Mouse (Mus musculus) liver, adult 2 months (tissue): ENCODE results near the gene Gpha2. TPM values are rescaled to one million over a fixed set of nuclear protein-coding genes. Genes with fewer than 3 reads are reported as not detected.

ENCODE experiments used
- DNase-seq: peaks from one replicate; pipeline ENCODE4 v3.0.0-alpha.2; 2011; ENCODE audit warnings: low read depth, low spot score; ENCODE audit errors: extremely low read depth
- H3K27ac ChIP-seq: fragments of 200-500 bp; replicated peaks from 2 replicates; pipeline ENCODE4 v1.5.1; 2012; ENCODE audit warnings: low read depth, mild to moderate bottlenecking, control low read depth, inconsistent platforms, low read length; ENCODE audit not compliant: insufficient read depth
- H3K27me3 ChIP-seq: fragments of 200-500 bp; 2 replicates; pipeline ENCODE4 v1.6.1; 2012; ENCODE audit warnings: mild to moderate bottlenecking, moderate library complexity, low read length, inconsistent platforms; ENCODE audit not compliant: control insufficient read depth, insufficient read depth
- H3K36me3 ChIP-seq: fragments of 200-500 bp; 2 replicates; pipeline ENCODE4 v1.6.1; 2012; ENCODE audit warnings: low read length, inconsistent platforms; ENCODE audit not compliant: control insufficient read depth, insufficient read depth
- H3K4me1 ChIP-seq: fragments of 200-500 bp; 2 replicates; pipeline ENCODE4 v1.6.1; 2011; ENCODE audit warnings: low read length; ENCODE audit not compliant: control insufficient read depth, insufficient read depth
- H3K4me3 ChIP-seq: fragments of 200-500 bp; 2 replicates; pipeline ENCODE4 v1.5.1; 2011; ENCODE audit warnings: low read depth, mild to moderate bottlenecking, control low read depth, low read length, moderate library complexity; ENCODE audit not compliant: insufficient read depth
- H3K79me2 ChIP-seq: fragments of 200-500 bp; 2 replicates; pipeline ENCODE4 v1.6.1; 2012; ENCODE audit warnings: inconsistent platforms, mild to moderate bottlenecking, low read length, moderate library complexity; ENCODE audit not compliant: control insufficient read depth, insufficient read depth
- H3K9ac ChIP-seq: fragments of 200-500 bp; 2 replicates; pipeline ENCODE4 v1.6.1; 2012; ENCODE audit warnings: low read depth, mild to moderate bottlenecking, control low read depth, inconsistent platforms, low read length
- CTCF ChIP-seq: fragments of 200-500 bp; IDR thresholded peaks from 2 replicates; pipeline ENCODE4 v1.5.1; 2011; ENCODE audit warnings: low read depth, low read length, control low read depth
- POLR2A ChIP-seq: fragments of 200-500 bp; IDR thresholded peaks from 2 replicates; pipeline ENCODE4 v1.6.1; 2011; ENCODE audit warnings: low read length, control low read depth; ENCODE audit not compliant: insufficient read depth; ENCODE audit errors: extremely low read depth
- WGBS: fragments of 180-500 bp; shearing (Covaris S2); methylation state at CpG from one replicate; pipeline ENCODE4 v1.1.7; 2018; 5-methylcytosine and 5-hydroxymethylcytosine counted together
- polyA plus RNA-seq: library from polyadenylated mRNA; depleted of rRNA; stranded (reverse); fragments of >200 nt; gene quantifications from 2 replicates; pipeline ENCODE4 v1.2.3, GENCODE M21; 2012; rRNA removed
- total RNA-seq: library from RNA; depleted of rRNA; stranded (reverse); fragments of >200 nt; gene quantifications from 2 replicates; pipeline ENCODE4 v1.2.3, GENCODE M21; 2014; rRNA removed

The Gpha2 gene
- total RNA-seq (0.27 and 0.28 TPM in 2 replicates), polyA plus RNA-seq (not detected in 2 replicates)

DNA sequence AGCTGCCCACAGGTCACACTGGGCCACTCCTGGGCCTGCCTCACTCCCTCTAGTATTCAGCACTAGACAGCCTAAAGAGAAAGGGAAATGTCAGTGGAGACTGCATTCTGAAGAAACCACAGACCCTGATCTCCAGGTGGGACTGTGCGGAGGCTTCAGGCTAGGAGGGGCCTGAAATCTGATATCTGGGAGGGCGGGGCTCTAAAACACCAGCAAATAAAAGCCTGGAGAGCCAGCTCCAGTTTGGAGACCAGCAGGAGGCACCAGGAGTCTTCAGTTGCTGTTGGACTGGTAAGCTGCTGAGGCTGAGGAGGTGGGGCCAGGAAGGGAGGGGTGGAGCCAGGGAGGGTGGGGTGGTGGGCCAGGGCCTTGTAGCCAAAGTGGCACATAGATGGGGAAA, at the start of gene Gpha2:
Gene Gpha2, plus strand, starts transcription at position 246 of the 400 bp plus-strand sequence.
- WGBS: 94% methylated on average over 2 of the region's 2 CpGs
- no peaks in the 10 kb centered on the region for H3K79me2 ChIP-seq
- H3K27ac ChIP-seq: no peak within 1 kb of the TSS
- H3K4me1 ChIP-seq: no peaks in the 10 kb centered on the region
- no peak for DNase-seq
- no peak within 1 kb of the TSS for H3K4me3 ChIP-seq
- H3K36me3 ChIP-seq: peaks cover 5% of the 10 kb centered on the region; the same call in 1 of the 2 replicates
- H3K27me3 ChIP-seq: no peaks in the 10 kb centered on the region
- H3K9ac ChIP-seq: no peak within 1 kb of the TSS
- no peak for TF ChIP-seq CTCF
- TF ChIP-seq POLR2A: no peak

DNA sequence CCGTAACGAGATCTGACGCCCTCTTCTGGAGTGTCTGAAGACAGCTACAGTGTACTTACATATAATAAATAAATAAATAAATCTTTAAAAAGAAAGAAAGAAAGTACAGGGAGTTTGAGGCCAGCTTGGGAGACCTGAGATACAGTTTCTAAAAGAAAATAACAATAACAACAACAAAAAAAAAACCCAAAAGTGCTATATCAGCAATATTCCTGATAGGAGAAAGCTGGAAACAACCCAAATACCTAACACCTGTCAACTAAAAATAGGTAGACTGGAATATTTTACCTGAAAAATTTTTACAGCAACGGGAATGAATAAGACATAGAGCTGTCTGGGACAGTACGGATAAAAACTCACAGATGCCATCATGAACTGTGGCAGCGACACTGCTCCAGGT, 47.4 kb upstream of the Gpha2 start:
- Histone ChIP-seq H3K4me1 (no peaks in the 10 kb centered on the region), H3K4me3 (no peak overlapping the region), H3K9ac (no peak overlapping the region), H3K36me3 (no peaks in the 10 kb centered on the region), H3K79me2 (no peaks in the 10 kb centered on the region), H3K27me3 (no peaks in the 10 kb centered on the region), H3K27ac (no peak overlapping the region)
- WGBS: 91% methylated on average over 6 of the region's 6 CpGs
- no peak for TF ChIP-seq POLR2A
- DNase-seq: no peak

DNA sequence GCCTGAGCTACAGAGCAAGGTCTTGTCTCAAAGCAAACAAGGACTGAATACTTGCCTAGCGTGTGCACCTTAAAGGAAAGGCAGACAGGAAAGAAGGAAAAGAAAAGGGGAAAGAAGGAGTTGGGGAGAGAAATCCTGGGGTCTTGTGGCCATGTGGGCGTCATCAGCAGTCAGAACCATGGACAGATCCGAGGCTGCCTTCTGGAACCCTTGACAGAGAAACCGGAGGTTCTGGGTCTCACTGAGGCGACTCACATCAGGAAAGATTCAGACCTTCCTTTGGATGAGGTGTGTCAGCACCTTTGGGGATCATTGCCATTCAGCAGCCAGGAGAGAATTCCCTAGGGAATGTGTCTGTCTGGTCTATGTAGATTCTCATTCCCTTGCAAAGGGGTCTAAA, 44.6 kb upstream of the Gpha2 start:
- Histone ChIP-seq H3K27me3 (no peaks in the 10 kb centered on the region), H3K4me3 (no peak overlapping the region), H3K27ac (no peak overlapping the region), H3K36me3 (no peaks in the 10 kb centered on the region), H3K4me1 (no peaks in the 10 kb centered on the region), H3K79me2 (no peaks in the 10 kb centered on the region), H3K9ac (no peak overlapping the region)
- WGBS: 21% methylated on average over 5 of the region's 5 CpGs
- TF ChIP-seq POLR2A (no peak), CTCF (no peak)
- no peak for DNase-seq

DNA sequence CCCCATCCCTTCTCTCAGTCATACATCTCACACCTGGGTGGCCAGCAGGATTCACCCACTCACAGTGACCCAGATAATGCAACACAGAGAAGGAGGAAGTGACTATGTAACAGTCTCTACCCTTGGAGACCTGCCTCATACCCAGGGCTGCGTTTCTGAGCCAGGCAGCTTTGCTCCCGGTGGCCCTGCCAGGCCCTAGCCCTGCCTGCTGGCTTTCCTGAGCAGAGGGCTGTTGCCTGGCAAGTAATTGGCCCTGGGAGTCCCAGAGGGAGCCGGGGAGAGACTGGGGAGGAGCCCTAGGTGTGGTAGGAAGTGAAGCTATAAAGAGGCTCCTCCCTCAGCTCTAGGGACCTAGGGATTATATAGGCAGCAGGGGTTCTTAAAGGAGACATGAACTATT, 43.6 kb upstream of the Gpha2 start:
- no peak for DNase-seq

DNA sequence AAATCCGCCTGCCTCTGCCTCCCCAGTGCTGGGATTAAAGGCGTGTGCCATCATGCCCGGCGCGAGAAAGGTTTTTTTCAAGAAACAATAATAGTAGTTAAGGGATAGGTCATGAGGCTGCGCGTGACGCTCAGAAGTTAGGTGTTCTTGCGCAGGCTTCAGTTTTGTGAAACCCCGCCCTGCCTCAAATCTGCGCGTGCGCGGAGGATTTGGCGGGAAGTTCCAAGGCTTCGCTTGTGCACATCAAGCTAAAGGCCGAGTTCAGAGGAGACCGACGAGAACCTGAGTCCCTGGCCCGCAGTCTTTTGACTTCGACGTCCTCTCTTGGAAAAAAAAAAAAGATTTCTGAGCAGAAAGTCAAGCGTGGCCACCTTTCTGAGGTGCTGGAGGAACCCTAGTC, 42.0 kb upstream of the Gpha2 start, which contains the start of gene Majin:
Gene Majin, plus strand, starts transcription at position 258 of the 400 bp plus-strand sequence.
- no peak for DNase-seq
- H3K79me2 ChIP-seq: no peaks in the 10 kb centered on the region
- no peaks in the 10 kb centered on the region for H3K27me3 ChIP-seq
- no peak for TF ChIP-seq CTCF
- TF ChIP-seq POLR2A: no peak
- no peak within 1 kb of the TSS for H3K9ac ChIP-seq
- no peaks in the 10 kb centered on the region for H3K36me3 ChIP-seq
- H3K4me3 ChIP-seq: no peak within 1 kb of the TSS
- 80% methylated on average over 23 of the region's 23 CpGs for WGBS
- no peak within 1 kb of the TSS for H3K27ac ChIP-seq
- no peaks in the 10 kb centered on the region for H3K4me1 ChIP-seq

More for the DNA sequence above, 43.6 kb upstream of the Gpha2 start:
- Histone ChIP-seq H3K9ac (no peak overlapping the region), H3K27me3 (no peaks in the 10 kb centered on the region), H3K36me3 (no peaks in the 10 kb centered on the region), H3K79me2 (no peaks in the 10 kb centered on the region), H3K27ac (no peak overlapping the region), H3K4me3 (no peak overlapping the region), H3K4me1 (no peaks in the 10 kb centered on the region)
- no peak for TF ChIP-seq POLR2A
- no peak for TF ChIP-seq CTCF
- WGBS: 32% methylated on average over 3 of the region's 3 CpGs

DNA sequence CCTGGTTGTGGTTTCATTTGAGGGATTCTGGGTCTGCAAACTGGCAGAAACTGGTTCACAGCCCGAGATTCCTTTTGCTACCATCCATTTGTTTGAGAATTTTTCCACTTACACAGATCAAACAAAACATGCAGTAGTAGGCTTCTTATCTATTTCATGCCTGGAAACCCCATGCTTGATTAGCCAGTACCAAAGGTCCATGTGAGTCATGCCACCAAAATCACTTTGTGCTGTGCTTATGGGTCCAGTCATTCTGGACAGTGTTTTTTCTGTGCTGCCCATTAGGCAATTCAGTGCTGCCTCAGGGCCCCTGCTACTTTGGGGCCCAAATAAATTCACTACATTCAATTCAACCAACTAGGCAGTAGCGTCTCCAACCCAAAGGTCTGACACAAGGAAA, 21.9 kb upstream of the Gpha2 start:
- DNase-seq: no peak
- Histone ChIP-seq H3K9ac (no peak overlapping the region), H3K36me3 (no peaks in the 10 kb centered on the region), H3K27ac (no peak overlapping the region), H3K27me3 (no peaks in the 10 kb centered on the region), H3K4me1 (no peaks in the 10 kb centered on the region), H3K4me3 (no peak overlapping the region), H3K79me2 (no peaks in the 10 kb centered on the region)
- 79% methylated on average over 2 of the region's 2 CpGs for WGBS
- TF ChIP-seq CTCF: no peak
- no peak for TF ChIP-seq POLR2A
